Mouse (Mus musculus): ENCODE measurements around the gene Ints5. TPM values are rescaled to one million over a fixed set of nuclear protein-coding genes. Genes with fewer than 3 reads are reported as not detected.
"Not testable (repeated sequence)": the region's sequence is repeated elsewhere in the genome, so short reads cannot be mapped to it uniquely, and the experiment has no call there.

Gene Ints5
- polyA plus RNA-seq, 1 experiment from 2014 or later: 45.8 TPM

- not testable (repeated sequence) for ATAC-seq (ENCODE audit: insufficient number of reproducible peaks, low FRiP score, low TSS enrichment, low read depth); H3K9ac ChIP-seq; H3K27me3 ChIP-seq; H3K9me3 ChIP-seq (replicated peaks); H3K4me1 ChIP-seq
- Histone ChIP-seq H3K4me3 (replicated peaks) (peak overlapping the region; percentile 94; the same call in 1 of the 2 replicates), H3K27ac (replicated peaks) (peak overlapping the region; percentile 84; the same call in 1 of the 2 replicates), H3K36me3 (peaks cover 25% of the 10 kb centered on the region), H3K4me2 (replicated peaks) (peak overlapping the region; percentile 83; the same call in 1 of the 2 replicates)
- 75% methylated on average over 3 of the region's 3 CpGs for WGBS
Observed at GRCm38 (mm10) chr19:8870381-8870780, 22.4 kb upstream of the Ints5 start.

- no peak for ATAC-seq (ENCODE audit: insufficient number of reproducible peaks, low FRiP score, low TSS enrichment, low read depth)
- Histone ChIP-seq H3K27ac (replicated peaks) (peak overlapping the region; percentile 84), H3K36me3 (peaks cover 29% of the 10 kb centered on the region), H3K27me3 (no peaks in the 10 kb centered on the region), H3K4me2 (replicated peaks) (peak overlapping the region; percentile 83), H3K4me1 (peaks cover 9% of the 10 kb centered on the region), H3K9me3 (replicated peaks) (no peaks in the 10 kb centered on the region), H3K4me3 (replicated peaks) (peak overlapping the region; percentile 94), H3K9ac (peak overlapping the region; percentile 28; the same call in 1 of the 2 replicates)
- 48% methylated on average over 9 of the region's 9 CpGs for WGBS
Observed at GRCm38 (mm10) chr19:8870838-8871237, 22.0 kb upstream of the Ints5 start.

GRCm38 (mm10) chr19:8871267-8872186 is 21.3 kb upstream of the Ints5 start, which contains the start of gene Ubxn1:
Gene Ubxn1 (plus strand): TSS chr19:8871496.
- under 1% methylated on average over 59 of the region's 59 CpGs for WGBS
- no peaks in the 10 kb centered on the region for H3K27me3 ChIP-seq
- H3K36me3 ChIP-seq: peaks cover 35% of the 10 kb centered on the region
- ATAC-seq (ENCODE audit: insufficient number of reproducible peaks, low FRiP score, low TSS enrichment, low read depth): peak; percentile 97
- peak within 1 kb of the TSS; percentile 94 for H3K4me3 ChIP-seq (replicated peaks)
- H3K9me3 ChIP-seq (replicated peaks): no peaks in the 10 kb centered on the region
- peak within 1 kb of the TSS; percentile 96 for H3K9ac ChIP-seq
- peak within 1 kb of the TSS; percentile 85 for H3K27ac ChIP-seq (replicated peaks)
- H3K4me2 ChIP-seq (replicated peaks): peak within 1 kb of the TSS; percentile 83
- H3K4me1 ChIP-seq: peaks cover 9% of the 10 kb centered on the region

- H3K36me3 ChIP-seq: peaks cover 40% of the 10 kb centered on the region
- 64% methylated on average over 10 of the region's 10 CpGs for WGBS
- H3K27ac ChIP-seq (replicated peaks): 0 out of 2 replicates have a peak overlapping the region, but pooled peaks have one; percentile 85
Observed at GRCm38 (mm10) chr19:8872266-8872840, 20.5 kb upstream of the Ints5 start.

GRCm38 (mm10) chr19:8875031-8875430 is 17.8 kb upstream of the Ints5 start:
- 95% methylated on average over 7 of the region's 7 CpGs for WGBS

More at GRCm38 (mm10) chr19:8872266-8872840, 20.5 kb upstream of the Ints5 start:
- no peak for ATAC-seq (ENCODE audit: insufficient number of reproducible peaks, low FRiP score, low TSS enrichment, low read depth)
- Histone ChIP-seq H3K4me2 (replicated peaks) (peak overlapping the region; percentile 83), H3K9me3 (replicated peaks) (no peaks in the 10 kb centered on the region), H3K9ac (peak overlapping the region; percentile 96), H3K27me3 (no peaks in the 10 kb centered on the region), H3K4me3 (replicated peaks) (peak overlapping the region; percentile 94), H3K4me1 (peaks cover 9% of the 10 kb centered on the region)

GRCm38 (mm10) chr19:8880311-8881033 is 12.3 kb upstream of the Ints5 start, which contains the start of gene Uqcc3:
Gene Uqcc3 (minus strand): TSS chr19:8880923.
- Histone ChIP-seq H3K9ac (peak within 1 kb of the TSS; percentile 86), H3K36me3 (peaks cover 19% of the 10 kb centered on the region), H3K4me1 (peaks cover 15% of the 10 kb centered on the region), H3K4me2 (replicated peaks) (peak within 1 kb of the TSS; percentile 76), H3K9me3 (replicated peaks) (no peaks in the 10 kb centered on the region), H3K4me3 (replicated peaks) (peak within 1 kb of the TSS; percentile 76), H3K27ac (replicated peaks) (peak within 1 kb of the TSS; percentile 90), H3K27me3 (no peaks in the 10 kb centered on the region)
- under 1% methylated on average over 42 of the region's 42 CpGs for WGBS
- ATAC-seq (ENCODE audit: insufficient number of reproducible peaks, low FRiP score, low TSS enrichment, low read depth): peak; percentile 96

More at GRCm38 (mm10) chr19:8875031-8875430, 17.8 kb upstream of the Ints5 start:
- H3K27ac ChIP-seq (replicated peaks): no peak overlapping the region
- H3K4me3 ChIP-seq (replicated peaks): no peak overlapping the region
- ATAC-seq (ENCODE audit: insufficient number of reproducible peaks, low FRiP score, low TSS enrichment, low read depth): no peak
- no peak overlapping the region for H3K4me2 ChIP-seq (replicated peaks)
- no peak overlapping the region for H3K9ac ChIP-seq
- H3K27me3 ChIP-seq: no peaks in the 10 kb centered on the region
- H3K36me3 ChIP-seq: peaks cover 45% of the 10 kb centered on the region
- no peaks in the 10 kb centered on the region for H3K9me3 ChIP-seq (replicated peaks)
- H3K4me1 ChIP-seq: peaks cover 17% of the 10 kb centered on the region

GRCm38 (mm10) chr19:8881034-8881392 is 11.8 kb upstream of the Ints5 start:
- H3K4me2 ChIP-seq (replicated peaks): peak overlapping the region; percentile 76
- 9% methylated on average over 3 of the region's 3 CpGs for WGBS
- H3K9me3 ChIP-seq (replicated peaks): no peaks in the 10 kb centered on the region
- peak overlapping the region; percentile 90; the same call in 1 of the 2 replicates for H3K27ac ChIP-seq (replicated peaks)
- ATAC-seq (ENCODE audit: insufficient number of reproducible peaks, low FRiP score, low TSS enrichment, low read depth): no peak
- H3K9ac ChIP-seq: peak overlapping the region; percentile 86
- H3K27me3 ChIP-seq: no peaks in the 10 kb centered on the region
- H3K36me3 ChIP-seq: peaks cover 14% of the 10 kb centered on the region
- peak overlapping the region; percentile 76 for H3K4me3 ChIP-seq (replicated peaks)
- peaks cover 15% of the 10 kb centered on the region for H3K4me1 ChIP-seq

GRCm38 (mm10) chr19:8883616-8884015 is 9.2 kb upstream of the Ints5 start, which contains the start of the genes Lbhd1 and Gm49403:
Gene Lbhd1 (plus strand): TSS chr19:8883732.
Gene Gm49403 (plus strand): TSS chr19:8883930.
- H3K4me2 ChIP-seq (replicated peaks): no peak within 1 kb of the TSS
- H3K9me3 ChIP-seq (replicated peaks): no peaks in the 10 kb centered on the region
- 74% methylated on average over 3 of the region's 3 CpGs for WGBS
- no peaks in the 10 kb centered on the region for H3K27me3 ChIP-seq
- no peak for ATAC-seq (ENCODE audit: insufficient number of reproducible peaks, low FRiP score, low TSS enrichment, low read depth)
- no peak within 1 kb of the TSS for H3K27ac ChIP-seq (replicated peaks)
- peaks cover 26% of the 10 kb centered on the region for H3K4me1 ChIP-seq
- H3K36me3 ChIP-seq: no peaks in the 10 kb centered on the region
- H3K4me3 ChIP-seq (replicated peaks): no peak within 1 kb of the TSS
- no peak within 1 kb of the TSS for H3K9ac ChIP-seq

- Histone ChIP-seq H3K4me2 (replicated peaks) (peak overlapping the region; percentile 70; the same call in 1 of the 2 replicates), H3K9me3 (replicated peaks) (no peaks in the 10 kb centered on the region), H3K4me3 (replicated peaks) (no peak overlapping the region), H3K9ac (no peak overlapping the region; the same call in 1 of the 2 replicates), H3K4me1 (peaks cover 18% of the 10 kb centered on the region), H3K27ac (replicated peaks) (peak overlapping the region; percentile 88), H3K36me3 (peaks cover 15% of the 10 kb centered on the region), H3K27me3 (no peaks in the 10 kb centered on the region)
- ATAC-seq (ENCODE audit: insufficient number of reproducible peaks, low FRiP score, low TSS enrichment, low read depth): no peak
- WGBS: 44% methylated on average over 1 of the region's 1 CpGs
Observed at GRCm38 (mm10) chr19:8886916-8887584, 5.8 kb upstream of the Ints5 start.
